Mouse (Mus musculus): ENCODE measurements at regions not wholly inside any gene's neighbourhood (a gene's known extent, or its start where the extent isn't known, plus 50 kb on each side); places are given as distances from the start of the nearest gene placed in this dataset.

- DNase-seq = no peak
Measured at GRCm38 (mm10) chr12:117439015-117439605, 77.2 kb upstream of the Rapgef5 start.

- no peak for DNase-seq
Measured at GRCm38 (mm10) chr12:117444247-117444989, 71.9 kb upstream of the Rapgef5 start.

- DNase-seq = no peak
Measured at GRCm38 (mm10) chr12:117447223-117447622, 69.1 kb upstream of the Rapgef5 start.

- DNase-seq = no peak
Measured at GRCm38 (mm10) chr12:117447843-117448728, 68.2 kb upstream of the Rapgef5 start.

- DNase-seq = no peak
Measured at GRCm38 (mm10) chr12:117449080-117449479, 67.2 kb upstream of the Rapgef5 start.

- DNase-seq = no peak
Measured at GRCm38 (mm10) chr12:117450106-117450505, 66.2 kb upstream of the Rapgef5 start.

GRCm38 (mm10) chr12:117450871-117451270 is 65.4 kb upstream of the Rapgef5 start:
- DNase-seq = no peak

GRCm38 (mm10) chr12:117451441-117451840 is 64.8 kb upstream of the Rapgef5 start:
- DNase-seq = peak in 1 of 2 experiments; percentile 27

- no peak for DNase-seq
Measured at GRCm38 (mm10) chr12:117455800-117456199, 60.5 kb upstream of the Rapgef5 start.

- no peak for DNase-seq
Measured at GRCm38 (mm10) chr12:117458132-117459070, 57.9 kb upstream of the Rapgef5 start.

- DNase-seq = no peak
Measured at GRCm38 (mm10) chr12:117459541-117459940, 56.7 kb upstream of the Rapgef5 start.

- DNase-seq = no peak
Measured at GRCm38 (mm10) chr12:117465206-117465605, 51.1 kb upstream of the Rapgef5 start.

- no peak for DNase-seq
Measured at GRCm38 (mm10) chr12:117465998-117466397, 50.3 kb upstream of the Rapgef5 start.

Measured in cerebellum, postnatal 14 days (tissue).